Mouse (Mus musculus): Measurements from ENCODE around the gene Prox2.

Gene Prox2

DNA sequence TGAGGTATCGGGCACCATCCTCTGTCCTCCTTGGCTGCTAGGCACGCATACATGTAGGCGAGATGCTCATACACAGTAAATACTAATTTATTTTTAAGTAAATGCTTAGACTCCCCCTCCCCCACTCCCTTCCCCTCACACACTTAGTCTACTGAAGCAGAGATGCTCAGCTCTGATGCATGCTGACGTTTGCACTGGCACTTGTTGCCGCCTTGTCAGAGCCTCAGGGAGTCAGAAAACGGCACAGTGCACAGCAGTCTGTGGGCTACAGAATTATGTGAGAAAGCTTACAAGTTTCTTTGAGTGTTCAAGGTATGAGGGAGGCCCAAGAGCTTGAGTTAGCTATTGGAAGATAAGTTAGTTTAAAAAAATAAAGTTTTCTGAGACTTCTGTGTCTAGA, 20.8 kb upstream of the Prox2 start:
- no peak for DNase-seq (ENCODE audit: low read depth, low spot score)

DNA sequence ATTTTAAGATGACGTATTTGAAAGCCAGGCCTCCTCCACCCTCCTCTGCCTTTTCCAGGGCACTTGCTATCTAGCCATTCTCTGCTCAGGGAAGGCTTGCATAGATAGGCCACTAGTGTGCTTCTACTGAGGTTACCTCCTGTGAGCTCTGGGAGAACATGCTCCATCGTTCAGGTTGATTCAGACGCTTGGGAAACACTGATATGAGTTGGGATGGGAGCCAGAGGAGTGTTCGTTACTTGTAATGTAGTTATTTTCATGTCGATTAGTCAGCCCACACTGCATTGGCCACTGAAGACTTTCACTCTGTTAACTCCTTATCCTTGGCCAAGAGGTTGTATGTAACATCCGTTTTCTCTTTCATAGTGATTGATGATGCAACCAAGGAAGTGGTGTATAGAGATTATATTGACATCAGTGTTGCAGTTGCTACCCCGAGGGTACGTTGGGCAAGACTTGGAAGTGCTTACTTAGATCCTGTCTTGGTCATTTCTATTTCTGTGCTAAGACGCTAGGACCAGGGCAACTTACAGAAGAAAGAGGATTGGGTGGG, 18.9 kb upstream of the Prox2 start:
- no peak for DNase-seq (ENCODE audit: low read depth, low spot score)

DNA sequence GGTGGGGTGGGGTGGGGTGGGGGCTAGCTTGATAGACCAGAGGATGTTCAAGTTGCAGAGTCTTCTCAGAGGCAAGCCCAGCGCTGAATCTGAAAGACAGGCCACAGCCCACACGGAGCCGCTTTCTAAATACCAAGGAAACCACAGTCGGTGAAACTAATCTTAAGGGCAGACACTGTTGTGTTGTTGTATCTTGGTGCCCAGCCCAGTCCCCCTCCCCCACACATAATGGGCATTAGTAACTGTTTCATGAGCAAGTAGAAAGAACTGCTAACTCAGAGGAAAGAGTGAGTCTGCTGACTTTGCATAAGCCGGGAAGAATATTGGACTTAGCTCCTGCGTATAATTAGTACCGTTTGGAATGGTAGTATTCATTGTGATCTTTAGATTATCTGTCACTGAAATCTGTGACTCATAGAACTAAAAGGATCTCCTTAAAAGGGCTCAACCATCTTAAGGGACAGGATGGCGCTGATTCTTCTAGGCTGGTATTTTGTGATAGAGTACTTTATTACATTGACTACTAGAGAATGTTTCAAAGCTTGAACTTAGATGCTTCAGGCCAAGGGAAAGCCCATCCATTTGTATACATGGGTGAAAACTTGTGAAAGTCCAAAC, 16.5 kb upstream of the Prox2 start:
- DNase-seq (ENCODE audit: low read depth, low spot score): no peak

DNA sequence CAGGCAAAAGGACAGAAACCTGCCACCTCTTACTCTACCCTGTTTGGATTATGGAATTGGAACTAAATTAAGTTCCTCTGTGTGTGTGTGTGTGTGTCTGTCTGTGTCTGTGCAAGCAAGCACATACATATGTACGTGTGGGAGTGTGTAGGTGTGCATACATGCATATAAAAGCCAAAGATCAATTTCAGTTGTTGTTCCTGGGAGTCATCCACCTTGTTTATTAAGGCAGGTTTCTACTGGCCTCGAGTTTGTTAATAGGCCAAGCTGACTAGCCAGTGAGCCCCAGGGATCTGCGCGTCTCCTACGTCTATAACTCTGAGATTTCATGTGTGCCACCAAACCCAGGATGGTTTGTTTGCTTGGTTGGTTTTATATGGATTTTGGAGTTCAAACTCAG, 14.2 kb upstream of the Prox2 start:
- no peak for DNase-seq (ENCODE audit: low read depth, low spot score)

DNA sequence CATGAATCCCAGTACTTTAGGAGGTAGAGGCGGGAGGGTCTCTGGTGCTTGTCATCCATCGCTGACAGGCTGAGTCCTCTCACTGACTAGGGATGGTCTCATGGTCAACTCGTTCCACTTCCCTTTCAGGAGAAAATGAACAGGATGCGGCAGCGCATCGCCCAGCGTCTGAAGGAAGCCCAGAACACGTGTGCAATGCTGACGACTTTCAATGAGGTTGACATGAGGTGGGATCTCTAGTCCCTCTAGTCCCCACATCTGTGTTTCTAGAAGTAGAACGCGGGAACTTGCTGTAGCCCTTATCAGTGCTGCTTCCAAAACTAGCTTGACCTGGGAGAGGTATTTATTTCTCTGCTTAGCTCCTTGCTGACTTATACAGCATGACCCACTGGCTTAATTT, 13.1 kb upstream of the Prox2 start:
- no peak for DNase-seq (ENCODE audit: low read depth, low spot score)

DNA sequence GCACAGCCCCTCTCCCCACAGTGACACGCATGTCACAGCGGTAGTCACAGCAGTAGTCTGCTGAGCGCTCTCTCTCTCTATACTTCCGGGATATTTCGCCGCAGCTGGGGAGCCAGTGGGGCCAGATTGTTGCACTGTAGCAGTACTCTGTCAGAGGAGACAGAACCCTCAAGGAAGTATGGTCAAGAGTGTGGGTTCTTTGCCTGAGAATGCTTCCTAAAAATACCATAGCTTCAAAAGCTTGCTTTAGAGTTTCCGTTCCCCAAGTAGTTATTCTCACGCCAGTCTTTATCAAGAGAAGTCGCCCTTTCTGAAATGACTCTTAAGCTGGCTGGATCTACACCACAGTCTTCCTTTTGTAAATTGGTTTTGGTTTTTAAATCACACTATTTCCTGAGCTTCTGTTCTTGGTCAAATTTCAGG, 12.6 kb upstream of the Prox2 start:
- DNase-seq (ENCODE audit: low read depth, low spot score): no peak

DNA sequence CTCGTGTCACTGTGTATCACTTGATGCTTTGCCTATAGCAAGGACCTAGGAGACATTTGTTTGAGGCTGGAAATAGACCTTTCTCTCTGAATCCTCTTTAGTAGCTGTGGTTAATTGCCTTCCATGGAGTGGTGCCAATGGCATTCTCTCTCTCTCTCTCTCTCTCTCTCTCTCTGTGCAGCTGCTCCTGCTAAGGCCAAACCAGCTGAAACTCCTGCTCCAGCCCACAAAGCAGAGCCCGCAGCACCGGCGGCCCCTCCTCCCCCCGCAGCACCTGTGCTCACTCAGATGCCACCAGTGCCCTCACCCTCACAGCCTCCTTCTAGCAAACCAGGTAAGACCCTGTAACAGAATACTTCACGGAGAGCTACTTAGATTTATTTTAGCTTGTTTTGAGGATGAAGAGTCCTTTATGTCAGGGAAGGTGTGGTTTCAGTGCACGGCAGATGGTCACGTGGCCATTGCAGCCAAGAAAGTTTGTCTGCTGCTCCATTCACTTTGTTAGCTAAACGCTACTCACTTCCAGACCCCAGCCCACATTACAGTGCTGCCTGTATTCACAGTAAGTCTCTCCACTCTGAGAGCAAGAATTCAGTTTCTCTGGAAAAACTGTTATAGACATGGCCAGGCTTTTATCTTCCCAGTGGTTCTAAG, 11.4 kb upstream of the Prox2 start:
- no peak for DNase-seq (ENCODE audit: low read depth, low spot score)

DNA sequence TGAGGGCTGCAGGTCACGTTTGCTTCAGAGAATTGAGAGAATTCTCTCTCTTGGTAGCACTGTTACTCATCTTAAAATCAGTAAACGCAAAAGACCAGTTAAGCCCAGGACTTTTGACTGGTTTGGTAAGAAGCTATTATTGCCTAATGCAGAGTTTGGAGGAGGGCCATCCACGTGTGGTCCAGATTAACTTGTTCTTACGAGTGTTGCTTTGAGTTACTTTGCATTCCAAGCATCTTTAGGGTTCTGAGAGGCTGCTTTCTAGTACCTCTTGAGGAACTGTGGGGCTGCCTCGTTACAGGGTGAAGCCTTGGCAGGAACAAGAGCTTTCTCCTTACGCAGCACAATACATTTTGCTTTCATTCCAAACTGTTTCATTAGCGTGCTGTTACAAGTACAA, 5.1 kb upstream of the Prox2 start:
- DNase-seq (ENCODE audit: low read depth, low spot score): no peak

DNA sequence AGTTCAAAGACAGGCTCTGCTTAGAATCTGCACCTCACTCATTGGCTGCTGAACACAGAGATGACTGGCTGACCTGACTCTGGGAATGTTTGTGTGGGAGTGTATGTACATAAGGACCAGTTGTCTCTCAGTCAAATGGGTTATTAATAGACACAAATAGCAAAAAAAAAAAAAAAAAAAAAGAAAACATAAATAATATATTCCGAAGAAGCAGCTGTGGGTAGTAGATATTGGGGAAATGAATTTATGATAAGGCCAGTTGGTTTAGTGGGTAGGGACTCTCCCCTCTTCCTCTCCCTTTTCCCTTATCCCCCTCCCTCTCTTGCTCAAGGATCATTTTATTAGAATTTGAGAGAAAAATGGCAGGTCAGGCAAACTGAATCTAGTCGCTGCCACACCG, 3.4 kb upstream of the Prox2 start:
- no peak for DNase-seq (ENCODE audit: low read depth, low spot score)

DNA sequence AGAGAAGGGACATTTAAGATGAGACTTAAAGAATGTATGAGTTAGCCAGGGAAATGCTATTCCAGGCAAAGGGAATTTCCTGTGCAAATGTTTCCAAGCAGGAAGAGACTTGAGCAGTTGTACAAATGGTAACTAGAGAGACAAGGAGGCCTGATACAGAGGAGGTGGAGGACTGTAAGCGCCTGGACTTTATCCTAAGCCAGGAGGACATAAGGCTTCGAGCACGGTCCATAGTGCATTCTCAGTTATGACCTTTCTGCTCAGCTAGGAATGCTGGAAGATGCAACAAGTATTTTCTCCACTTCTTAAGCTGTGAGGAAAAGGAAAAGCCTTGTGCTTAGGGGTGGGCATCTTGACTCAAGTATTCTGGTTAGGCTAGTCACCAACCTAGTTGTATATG, 2.8 kb upstream of the Prox2 start:
- DNase-seq (ENCODE audit: low read depth, low spot score): no peak

DNA sequence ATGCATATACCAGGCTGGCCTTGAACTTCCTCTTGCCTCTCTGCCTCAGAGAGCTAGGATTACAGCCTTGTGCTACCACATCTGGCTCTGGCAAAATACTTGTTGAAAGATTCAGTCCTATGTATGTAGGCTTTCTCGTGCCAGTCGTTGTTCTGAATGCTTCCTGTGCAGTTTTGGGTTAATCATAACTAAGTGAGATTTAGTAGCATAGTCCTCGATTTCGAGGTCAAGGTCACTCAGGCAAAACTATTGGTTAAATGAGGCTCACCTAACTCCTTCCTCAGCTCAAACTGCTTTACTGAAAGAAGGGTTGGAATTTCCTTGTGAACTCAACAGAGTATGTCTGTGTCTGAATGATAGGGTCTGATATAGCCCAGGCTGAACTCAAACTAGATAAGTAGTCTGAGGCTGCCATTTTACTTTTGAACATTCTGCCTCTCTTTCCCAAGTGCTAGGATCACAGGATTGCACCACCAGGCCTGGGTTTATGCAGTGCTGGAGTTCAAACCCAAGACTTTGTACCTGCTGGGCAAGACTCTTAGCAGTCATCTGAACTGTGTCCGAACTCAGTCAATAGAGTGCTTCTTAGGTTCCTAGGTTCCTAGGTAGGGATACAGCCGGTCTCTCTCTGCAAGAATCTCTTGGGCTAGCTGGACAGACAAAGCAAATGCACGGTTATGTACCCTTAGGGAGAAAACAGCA, 2.1 kb upstream of the Prox2 start:
- DNase-seq (ENCODE audit: low read depth, low spot score): no peak

DNA sequence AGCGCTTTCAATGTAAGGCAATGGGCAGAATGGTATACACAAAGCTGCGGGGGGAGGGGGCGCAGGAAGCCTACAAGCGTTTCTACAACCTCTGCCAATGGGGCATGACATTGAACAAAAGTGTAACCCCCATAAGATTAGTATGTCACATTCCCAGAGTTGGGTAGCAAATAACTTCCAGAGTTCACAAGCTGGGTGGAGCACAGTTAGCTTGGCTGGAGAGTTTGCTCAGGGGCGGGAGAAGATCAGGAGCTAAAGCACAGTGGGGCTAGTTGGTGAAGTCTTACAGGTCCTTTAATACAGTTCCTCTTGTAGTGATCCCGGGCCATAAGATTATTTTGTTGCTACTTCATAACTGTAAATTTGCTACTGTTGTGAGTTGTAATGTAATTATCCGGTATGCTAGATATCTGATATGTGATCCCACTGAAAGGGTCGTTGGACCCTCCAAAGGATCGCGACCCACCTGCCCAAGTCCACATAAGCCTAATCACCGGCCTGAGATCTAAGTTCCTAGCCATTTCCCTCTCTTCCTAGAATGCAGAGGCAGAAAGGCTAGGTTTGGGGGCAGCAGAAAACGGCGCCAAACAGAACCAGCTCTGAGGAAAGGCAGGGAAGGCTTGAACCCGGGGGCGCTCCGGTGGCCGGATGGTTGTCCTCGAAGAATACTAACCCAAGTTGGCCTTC, 405 bp downstream of the Prox2 start:
- DNase-seq (ENCODE audit: low read depth, low spot score): no peak

DNA sequence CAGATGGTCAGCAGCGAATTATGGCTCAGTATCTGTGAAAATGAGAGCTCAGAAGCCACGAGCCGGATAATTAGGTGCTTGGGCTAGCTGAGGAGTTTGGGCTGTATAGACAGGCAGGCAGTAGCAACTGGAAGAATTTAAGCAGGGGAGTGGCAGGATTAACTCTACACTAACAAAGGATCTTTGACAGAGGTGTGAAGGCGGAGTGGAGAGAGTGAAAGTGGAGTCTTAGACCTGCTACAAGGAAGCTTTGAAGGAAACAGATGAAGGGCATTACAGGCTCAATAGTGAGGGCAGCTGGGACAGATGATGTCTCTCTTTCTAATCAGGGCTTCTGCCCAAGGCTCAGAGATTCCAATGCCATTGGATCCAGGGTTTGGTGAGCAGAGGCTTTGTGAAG, 1.1 kb downstream of the Prox2 start:
- DNase-seq (ENCODE audit: low read depth, low spot score): no peak

DNA sequence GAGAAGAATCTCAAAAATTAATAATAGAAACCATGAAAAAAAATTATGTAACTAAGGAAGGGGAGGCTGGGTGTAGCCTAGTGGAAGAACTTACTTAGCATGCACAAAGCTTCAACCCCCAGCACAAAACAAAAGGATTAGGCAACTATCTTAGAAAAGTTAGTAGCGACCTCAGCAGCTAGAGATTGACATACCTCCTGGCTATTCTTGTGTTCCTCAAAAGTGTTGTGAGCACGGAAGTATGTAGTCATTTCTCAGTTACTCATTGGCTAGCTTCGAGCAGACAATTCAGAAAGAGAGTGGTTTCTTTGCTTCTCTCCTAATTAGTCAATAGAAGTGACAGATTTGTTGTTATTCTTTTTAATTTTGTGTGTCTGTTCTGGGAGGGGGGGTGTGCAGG, 1.9 kb downstream of the Prox2 start:
- no peak for DNase-seq (ENCODE audit: low read depth, low spot score)

DNA sequence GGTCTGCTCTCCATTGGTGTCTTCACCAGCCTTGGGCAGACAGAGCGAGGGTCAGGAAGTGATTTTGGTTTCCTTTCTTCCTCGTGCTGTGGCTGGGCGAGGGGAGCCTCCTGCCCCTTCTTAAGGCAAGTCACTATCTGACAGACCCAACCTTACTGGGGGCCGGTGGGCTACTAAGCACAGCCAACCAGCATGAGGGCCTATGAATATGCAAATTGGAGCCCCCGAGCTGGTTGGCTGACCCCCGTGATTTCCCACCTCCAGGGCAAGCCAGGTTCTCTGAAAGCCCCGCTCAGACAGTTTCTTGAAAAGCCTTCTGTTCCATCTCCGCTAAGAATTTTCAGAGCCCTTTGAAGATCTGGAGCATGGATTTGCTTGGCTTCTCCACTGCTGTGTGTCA, 4.3 kb downstream of the Prox2 start:
- no peak for DNase-seq (ENCODE audit: low read depth, low spot score)

DNA sequence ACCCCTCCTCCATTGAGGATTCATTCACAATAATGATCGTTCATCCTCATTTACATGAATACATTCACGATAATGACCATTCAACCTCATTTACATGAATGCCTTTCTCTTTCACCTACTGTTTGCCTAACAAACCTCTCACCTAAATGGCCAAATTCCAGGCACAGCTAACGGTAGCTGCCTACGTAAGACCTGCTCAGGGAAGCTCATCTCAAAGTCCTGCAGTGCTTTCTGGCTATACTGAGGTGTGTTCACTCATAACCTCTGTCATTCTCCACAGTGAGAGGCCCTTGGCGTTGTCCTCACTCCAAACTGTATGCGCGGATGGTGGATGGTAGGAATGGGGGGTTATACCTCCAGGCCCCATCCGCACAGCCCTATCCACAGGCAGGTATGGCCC, 5.8 kb downstream of the Prox2 start:
- DNase-seq (ENCODE audit: low read depth, low spot score): no peak

DNA sequence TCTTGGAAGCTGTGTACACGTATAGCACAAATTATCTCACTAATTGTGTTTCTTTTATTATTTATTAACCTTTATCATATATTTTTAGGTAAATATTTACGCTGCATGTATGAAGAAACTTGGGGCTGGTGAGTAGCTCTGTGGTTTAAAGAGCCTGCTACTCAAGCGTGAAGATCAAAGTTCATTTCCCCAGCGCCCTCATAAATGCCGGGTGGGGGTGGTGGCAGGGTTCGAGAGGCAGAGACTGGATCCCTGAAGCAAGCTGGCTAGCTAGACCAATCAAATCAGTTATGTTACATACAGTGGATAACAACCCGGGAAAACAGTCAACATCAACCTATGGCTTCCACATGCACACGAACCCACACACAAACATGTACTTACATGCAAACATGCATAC, 7.5 kb downstream of the Prox2 start:
- no peak for DNase-seq (ENCODE audit: low read depth, low spot score)

DNA sequence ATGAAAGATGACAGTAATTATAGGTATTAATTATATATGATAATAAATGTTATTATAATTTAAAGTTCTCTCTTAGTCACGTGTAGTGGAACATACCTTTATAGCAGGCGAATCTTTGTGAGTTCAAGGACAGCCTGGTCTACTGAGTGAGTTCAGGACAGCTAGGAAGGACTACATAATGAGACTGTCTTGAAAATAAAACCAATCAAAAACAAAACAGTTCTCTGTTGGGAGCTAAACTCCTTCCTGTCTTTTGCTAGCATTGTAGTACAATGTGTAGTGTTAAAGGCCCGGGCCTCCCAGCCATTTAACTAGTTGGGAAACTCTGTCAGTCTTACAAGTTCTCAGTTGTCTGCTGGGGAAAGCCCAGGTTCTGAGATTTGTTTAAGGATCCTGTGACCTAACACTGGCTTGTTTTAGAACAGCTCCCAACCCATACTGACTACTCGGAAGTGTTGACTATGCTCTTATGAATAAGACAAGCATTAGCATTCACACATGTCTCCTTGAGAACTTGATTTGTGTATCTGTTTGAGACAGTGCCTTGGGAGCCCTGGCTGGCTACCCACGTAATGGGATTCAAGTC, 8.9 kb downstream of the Prox2 start:
- no peak for DNase-seq (ENCODE audit: low read depth, low spot score)

DNA sequence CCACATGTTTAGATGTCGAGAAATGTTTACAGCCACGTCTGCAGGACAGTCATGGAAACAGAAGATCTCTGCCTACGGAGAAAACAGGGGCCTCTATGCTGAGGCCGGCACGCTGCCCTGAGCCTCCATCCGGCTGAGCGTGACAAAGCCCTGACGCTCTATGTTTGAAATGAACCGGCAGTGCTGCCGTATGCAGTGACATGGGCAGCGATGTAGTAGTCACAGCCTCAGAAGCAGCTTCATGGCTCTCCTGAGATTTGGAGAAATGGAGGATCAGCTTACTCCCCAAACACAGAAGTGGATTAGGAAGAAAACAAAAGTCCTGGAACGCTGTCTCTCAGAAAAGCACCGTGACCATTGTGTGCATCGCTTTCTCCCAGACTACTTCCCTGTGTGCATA, 9.6 kb downstream of the Prox2 start:
- no peak for DNase-seq (ENCODE audit: low read depth, low spot score)

DNA sequence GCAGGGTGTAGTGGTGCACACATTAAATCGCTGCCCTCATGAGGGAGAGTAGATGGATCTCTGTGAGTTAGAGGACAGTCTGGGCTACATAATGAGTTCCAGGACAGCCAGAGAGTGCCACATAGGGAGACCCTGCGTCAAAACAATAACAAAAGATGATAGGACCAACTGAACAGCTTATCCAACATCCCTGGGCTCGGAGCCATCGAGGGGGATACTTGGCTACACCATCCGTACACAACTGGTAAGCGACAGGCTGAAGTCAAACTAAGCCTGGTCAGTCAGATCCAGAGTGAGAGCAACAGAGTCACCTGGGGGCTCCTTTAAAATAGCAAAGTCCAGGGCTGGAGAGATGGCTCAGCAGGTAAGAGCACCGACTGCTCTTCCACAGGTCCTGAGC, 14.7 kb downstream of the Prox2 start:
- DNase-seq (ENCODE audit: low read depth, low spot score): no peak

DNA sequence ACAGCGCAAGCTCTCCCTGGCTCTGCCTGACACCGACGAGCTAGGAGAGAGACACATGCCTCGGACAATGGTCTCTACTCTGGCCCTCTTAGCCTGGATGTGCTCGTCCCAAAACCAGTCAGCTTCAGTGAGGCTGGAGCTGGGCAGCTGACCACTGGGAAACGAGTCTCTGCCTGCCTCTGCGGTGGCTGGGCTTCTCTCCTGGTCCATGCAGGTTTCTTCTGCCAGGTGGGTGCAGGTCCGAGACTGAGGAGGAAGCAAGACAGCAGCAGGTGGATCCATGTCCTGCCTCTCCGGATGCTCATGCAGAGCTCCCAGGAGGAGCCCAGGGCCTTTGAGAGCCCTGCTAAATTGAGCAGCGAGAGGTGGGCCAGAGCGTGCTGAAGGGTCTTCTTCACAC, 15.4 kb downstream of the Prox2 start:
- no peak for DNase-seq (ENCODE audit: low read depth, low spot score)

DNA sequence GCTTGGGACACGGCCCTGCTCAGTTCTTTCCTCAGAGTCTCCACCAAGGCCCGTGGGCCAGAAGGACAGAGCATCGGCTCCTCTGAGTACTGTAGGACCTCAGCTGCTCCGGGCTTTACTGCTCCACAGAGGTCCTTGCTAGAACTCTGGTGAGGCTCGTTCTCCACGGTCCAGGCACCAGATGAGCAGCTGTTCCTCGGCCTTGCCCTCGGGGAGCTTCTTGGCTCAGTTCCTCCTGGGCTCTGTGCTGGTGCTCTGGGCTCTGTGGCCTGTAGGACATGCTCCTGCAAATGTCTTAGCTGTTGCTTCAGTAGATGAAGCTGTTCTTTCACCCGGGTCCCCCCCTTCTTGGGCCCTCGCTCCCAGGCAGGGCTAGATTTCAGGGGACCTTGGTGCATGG, 15.9 kb downstream of the Prox2 start:
- no peak for DNase-seq (ENCODE audit: low read depth, low spot score)
